Mouse (Mus musculus): ENCODE results near the gene Rundc3a.

DNA sequence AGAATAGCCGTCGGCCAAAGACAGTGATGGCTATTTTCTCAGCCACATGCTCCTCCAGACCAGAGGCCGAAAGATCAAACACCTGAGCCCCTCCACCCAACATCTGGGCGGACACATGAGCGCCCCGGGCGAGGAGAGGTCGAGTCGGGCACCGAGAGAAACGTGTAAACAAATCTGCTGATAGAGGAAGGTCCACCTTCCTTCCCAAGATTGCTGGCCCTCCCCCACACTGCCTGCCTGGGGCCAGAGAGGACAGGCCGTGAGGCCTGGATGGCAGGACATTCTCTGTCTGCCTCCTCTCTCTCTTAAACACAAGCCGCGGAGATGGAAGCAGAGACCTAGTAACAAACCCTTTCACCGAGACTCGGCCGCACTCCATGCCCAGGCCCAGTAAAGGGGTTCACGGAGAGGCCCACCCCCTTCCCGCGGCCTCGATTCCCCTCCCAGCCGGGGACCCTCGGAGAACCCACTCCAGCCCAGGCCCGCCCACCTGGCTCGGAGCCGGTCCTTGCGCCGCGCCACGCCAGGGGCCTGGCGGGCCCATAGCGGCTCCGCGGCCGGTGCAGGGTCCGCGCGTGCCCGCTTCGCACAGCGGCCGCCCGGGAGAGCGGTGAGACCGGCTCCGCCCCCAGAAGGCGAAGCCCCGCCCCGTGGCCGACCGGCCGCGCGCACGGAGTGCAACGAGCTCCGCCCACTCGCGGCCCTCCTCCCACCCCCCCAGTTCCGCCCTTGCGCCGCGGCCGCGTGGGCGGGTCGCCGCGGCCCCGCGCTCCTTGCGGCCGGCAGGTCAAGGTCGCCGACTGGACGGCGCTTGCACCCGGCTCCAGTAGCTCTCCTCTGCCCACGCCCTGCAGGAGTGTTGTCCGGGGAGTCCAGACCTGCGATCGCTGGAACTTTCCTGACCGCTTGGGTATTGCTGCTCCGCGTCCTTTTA lies 14.0 kb downstream of the Rundc3a start:
- TF ChIP-seq USF1 (IDR thresholded peaks at IDR 0.05; ENCODE audit: low read depth) (no peak), CEBPB (IDR thresholded peaks at IDR 0.05; ENCODE audit: insufficient read depth, poor library complexity, severe bottlenecking) (no peak), MYOG (IDR thresholded peaks at IDR 0.05; ENCODE audit: control insufficient read depth in 1 of 3, insufficient read depth in 1 of 3, insufficient read length in 2 of 3, low read depth in 2 of 3) (peak in 2 of 3 experiments; percentile 24 to 35), TCF12 (IDR thresholded peaks at IDR 0.05; ENCODE audit: insufficient read depth, poor library complexity, severe bottlenecking) (no peak)

Measured in myocyte (in vitro differentiated cells).